Mouse (Mus musculus) lung, postnatal 10 days (tissue): ENCODE data around the gene Wars.

Experiments
- DNase-seq: peaks from one replicate; pipeline ENCODE4 v3.0.0; 2021

Gene Wars

DNA sequence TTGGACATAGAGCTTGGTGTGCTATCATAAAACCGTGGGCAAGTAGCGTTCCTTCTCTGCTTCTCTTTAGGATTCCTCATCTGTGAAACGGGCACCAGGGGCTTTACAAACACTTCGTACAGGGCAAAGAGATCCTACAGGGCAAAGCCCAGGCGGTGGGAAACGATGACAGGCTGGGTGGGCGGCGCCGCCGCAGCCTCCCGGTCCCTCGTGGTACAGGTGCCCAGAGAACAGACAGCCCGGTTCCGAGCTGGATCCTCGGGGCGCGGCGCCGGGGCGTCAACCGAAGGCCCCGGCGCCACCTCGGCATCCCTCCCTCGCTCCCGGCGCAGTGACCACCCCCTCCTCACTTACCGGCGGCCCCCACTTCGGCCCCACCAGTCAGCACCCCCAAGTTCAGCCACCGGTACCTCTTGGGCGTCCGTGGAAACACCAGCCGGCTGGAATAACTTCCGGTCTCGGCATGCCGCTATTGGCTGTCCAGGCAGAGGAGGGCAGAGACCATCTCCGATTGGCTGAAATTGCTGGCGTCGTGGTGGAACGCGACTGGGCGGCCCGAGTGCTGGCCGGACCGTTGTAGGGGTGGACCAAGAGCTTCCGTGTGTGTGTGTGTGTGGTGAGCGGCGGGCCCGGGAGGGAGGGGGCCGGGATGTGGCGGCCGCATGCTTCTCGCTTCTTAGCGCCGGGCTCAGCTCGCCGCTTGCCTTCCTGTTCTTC is at the start of gene Wars:
Gene Wars (minus strand): TSS at position 460 of the 717 bp plus-strand sequence.
- DNase-seq, result peak; percentile 98

DNA sequence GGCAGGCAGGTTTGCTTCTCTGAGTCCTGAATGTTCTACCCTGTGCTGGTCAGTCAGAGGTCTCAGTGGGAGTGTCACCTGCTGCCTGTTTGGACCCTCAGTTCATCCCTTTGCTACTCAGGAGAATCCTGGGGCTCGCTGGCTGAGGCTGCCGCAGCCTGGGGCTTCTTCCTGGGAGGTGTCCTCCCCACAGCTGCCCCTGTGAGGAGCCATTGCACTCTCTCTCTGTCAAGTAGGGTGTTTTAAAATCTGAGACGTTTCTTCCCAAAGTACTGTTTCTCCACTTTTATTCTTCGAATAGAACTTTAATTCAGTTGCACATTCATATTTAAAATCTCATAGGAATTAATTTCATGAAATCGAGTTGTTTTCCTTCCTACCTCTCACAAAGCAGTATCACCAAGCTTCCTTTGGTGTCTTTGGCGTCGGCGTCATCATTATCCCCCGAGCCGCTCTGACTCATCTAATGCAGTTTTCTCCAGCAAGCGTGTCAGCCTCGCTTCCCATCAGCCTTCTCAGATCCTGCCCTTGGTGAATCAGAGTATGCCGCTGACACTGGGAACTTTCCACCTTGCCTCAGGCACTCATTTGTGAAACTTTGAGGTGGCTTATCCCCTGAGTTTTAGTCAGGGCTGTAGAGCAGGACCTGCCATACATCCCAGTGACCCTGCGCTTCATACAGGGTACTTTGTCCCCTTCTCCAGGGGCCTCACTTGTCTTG is 48.4 kb upstream of the Wars start:
- no peak for DNase-seq

DNA sequence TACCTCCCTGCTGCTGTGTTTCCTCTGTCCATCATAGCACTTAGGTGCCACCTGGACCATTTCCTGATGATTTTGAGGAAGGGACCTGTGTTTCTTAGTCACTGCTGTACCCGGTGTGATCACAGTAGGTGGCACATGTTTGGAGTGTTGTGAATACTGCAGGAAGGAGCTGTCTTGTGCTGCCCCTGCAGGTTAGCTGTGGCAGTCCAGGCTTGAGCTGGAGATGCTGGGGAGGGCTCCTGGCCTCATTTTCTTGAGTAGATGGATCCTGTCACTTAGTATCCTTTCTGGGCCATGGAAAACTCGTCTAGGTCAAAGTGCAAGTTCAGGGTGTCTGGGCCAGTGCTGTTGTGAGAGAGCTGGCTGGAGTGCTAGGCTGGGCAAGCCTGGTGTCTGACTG is 47.3 kb upstream of the Wars start:
- no peak for DNase-seq

DNA sequence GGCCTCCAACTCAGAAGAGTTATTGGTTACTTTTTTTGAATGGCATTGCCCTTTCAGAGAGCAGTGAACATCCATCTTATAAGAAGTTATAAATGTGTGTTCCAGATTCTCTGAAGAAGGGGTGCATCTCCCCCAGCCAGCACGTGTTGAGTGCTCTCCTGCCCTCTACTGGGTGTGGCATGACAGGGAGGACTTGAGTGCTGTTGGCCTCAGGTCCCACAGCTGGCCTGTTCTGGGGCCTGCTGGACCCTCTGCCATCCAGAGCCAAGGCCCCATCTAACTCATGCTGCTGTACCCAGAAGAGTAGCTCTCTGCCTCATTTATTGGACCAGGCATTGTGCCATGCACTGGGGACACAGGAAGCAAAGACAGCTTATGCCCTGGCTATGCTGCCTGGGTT is 46.3 kb upstream of the Wars start:
- no peak for DNase-seq

DNA sequence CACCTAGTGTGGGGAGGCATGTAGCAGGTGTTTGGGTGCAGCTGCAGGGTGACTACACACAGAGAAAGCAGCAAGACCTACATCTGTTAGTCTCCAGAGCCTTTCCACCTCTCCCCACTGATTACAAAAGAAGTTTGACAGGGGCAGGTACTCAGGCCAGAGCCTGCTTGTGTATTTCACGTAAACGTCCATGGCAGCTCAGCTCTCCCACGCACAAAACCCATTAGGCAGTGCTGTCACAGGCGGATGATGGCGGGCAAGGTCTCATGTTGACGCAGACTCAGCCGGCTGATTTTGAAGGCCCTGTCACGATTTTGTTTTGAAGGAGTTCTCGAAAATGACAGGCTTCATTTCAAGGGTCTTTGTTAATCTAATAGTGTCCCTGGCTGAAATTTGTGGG is 45.3 kb upstream of the Wars start:
- no peak for DNase-seq

DNA sequence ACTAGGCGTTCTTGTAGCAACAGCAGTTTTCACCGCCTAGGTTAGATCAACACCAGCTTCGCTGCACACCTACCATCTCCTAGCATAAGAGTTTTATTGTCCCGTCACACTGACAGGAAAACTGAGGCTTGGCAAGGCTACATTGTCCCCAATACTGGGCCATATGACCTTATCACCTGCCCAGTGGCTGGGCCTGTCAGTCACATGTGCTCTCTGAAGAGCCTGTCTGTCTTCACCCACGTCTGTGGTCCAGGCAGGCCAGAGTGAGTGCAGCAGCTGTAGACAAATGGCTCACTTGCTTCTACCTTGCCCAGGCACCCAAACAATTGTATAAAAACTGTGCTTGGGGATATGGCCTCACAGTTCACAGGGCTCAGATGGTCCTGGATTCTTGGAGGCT is 44.9 kb upstream of the Wars start:
- DNase-seq, result no peak

DNA sequence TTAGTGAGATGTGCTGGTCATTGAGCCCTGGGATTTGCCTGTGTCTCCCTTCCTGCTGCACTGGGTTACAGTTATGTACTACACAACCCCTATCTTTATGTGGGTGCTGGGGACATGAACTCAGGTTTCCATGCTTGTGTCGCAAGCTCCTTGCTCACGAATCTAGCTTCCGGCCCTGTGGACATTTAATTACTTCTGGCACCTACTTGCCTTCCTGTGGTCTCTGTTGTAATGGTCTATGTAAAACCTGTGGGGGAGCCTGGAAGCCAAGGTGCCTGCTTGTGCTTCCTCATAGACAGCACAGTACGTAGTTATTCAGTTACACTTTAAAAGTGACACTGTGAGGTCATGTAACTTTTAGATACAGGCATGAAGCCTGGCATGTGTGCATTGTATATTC is 43.5 kb upstream of the Wars start:
- DNase-seq, result no peak

DNA sequence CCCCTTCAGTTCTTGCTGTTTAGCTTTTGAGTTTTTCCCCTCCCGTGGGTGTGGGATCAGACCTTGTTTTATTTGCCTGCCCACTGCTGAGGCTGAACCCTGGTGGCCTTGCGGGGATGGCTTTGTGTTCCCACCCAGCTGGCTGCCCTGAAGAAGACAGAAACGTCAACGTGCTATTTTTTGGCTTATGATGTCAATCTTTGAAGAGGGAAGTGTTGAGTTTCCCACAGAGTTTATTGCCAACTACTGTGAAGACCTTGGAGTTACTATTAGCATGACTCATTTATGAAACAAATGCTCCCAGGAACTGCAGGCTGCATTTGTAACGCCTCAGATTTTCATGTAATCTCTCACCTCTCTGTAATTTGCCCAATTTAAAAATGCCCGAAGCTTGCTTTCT is 42.9 kb upstream of the Wars start:
- peak; percentile 25 for DNase-seq

DNA sequence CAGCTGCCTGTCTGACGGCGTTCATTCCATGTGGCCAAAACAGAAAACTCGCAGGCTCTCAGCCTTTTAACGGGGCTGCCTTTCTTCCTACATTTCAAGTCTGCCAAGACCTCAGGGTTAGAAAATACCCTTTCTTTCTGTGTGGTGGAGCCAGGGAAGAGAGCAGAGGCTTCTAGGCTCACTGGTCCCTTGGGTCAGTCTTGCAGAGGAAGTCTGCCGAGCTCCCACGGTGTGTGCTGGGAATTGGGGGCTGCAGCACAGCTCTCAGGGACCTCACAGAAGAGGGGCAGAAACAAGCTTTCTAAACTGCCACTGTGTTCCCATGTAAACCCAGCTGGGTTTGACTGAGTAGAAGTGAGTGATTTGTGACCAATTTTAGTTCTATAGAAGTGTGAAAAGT is 40.3 kb upstream of the Wars start:
- DNase-seq, result no peak

DNA sequence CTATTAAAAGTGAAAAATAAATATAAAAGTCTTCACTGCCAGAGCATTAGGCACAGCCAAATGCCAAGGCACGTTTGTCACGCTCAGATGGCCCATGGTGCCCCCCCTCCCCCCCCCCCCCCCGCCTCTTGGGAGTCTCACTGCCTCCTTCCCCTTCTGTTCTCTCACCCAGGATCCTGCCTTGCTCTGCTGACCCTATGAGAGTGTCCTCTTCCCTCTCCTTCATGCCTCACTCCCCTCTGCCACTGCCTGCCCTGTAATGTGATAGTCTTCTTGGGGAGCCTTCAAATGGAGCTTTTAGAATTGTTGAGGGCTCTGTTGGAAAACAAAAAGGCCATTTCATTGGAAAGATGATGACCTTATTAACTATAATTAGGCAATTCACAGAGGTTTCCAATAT is 38.1 kb upstream of the Wars start:
- no peak for DNase-seq

DNA sequence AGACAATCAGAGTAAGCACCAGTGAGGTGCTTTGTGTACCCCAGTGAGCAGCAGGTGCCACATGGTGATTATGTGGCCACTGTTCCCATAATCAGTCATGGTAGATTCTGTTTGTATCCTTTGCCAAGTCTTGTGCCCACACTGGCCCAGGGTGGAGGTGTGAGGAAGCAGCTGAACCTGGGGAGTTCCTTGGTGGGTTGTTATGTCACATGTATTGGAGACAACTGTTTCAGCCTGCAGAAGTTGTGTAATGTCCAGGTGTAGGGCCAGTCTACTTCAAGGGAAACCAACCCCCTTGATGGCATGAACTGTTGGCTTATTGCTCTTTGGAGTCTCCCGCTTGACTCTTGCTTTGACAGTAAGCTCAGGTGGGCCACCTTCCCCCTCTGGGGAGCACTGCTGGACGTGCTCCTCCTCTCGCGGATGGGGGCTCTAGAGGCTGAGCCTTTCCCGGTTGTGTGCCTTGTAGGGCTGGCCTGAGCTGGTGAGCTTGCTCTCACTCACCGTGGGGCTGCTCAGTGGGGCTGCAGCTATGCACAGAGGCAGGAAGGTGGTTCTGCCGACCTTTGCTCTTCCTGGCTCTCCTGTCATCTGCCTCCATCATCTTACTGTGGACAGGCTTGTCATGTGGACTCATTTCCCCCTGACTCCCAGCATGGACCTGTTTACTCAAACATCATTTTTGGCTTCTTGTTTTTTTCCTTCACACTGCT is 37.5 kb upstream of the Wars start:
- no peak for DNase-seq

DNA sequence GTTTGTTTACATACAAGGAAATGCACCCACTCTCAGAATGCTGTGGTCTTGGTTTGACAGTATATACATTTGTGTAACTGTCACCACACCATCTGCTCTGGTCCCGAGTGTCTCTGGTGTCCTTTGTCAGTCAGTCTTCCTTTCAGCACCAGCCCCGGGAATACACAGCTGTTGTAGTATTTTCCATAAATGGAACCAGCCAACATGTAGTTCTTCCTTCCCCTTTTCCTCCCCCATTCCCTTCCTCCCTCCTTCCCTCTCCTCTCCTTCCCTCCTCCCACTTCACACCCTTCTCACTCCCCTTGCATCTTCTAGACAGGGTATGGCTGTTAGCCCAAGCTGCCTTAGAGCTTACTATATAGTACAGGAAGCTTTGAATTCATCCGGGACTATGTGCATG is 35.5 kb upstream of the Wars start:
- DNase-seq, result no peak

DNA sequence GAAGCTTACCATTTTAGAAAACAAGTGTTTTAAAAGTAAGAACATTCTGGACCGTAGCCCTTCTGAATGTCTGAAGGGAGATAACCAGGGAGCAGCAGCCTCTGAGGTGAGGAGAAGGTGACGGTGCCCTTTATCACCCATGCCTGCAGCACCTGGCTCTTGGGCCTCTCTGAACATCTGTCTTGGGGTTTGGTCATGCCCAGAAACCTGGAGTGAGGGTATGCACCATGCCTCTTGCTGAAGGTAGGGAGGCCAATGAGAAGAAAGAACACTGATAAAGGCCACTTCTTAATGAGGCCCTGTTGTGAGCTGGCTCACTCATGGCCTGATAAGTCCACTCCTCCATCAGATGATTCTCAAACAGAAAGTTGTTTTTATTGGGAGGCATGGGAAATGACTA is 34.3 kb upstream of the Wars start:
- no peak for DNase-seq

DNA sequence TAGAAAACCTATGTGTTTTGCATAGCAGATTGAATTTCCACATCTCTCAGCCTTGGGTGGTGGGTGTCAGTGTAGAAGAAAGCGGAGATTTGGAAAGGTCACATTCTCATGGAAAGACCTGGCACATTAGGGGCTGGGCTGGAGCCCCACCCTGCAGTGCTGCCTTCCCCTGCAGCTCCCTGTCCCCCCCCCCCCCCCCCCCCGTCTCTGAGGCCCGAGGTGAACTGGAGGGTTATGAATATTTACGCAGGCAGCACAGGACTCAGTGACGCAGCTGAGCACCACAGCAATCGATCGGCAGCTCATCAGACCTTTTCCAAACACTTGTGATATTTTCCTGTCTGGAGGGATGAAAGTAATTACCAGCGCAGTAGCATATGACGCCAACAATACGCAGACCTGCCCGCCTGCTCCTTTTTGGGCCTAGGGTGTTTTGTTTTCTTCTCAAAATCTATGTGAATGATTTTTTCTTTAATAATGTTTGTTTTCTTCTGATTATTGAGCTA is 32.7 kb upstream of the Wars start:
- no peak for DNase-seq

DNA sequence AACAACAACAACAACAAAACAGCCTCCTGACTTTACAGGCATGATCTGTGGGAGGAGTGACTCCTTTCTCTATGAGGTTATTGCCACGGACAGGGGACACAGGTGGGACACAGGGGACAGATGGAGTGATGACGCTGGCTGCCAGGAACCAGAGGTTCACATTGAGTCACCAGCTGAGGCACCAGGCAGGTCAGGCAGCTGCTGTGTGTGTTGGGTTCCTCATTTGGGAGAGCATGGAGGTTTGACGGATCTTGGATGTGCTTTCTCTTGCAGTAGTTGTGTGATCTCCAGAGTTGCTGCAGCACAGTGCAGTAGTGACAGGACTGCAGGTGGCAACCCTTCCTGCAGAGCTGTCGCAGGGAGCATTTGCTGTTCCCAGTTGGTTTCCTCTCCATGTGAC is 24.8 kb upstream of the Wars start:
- no peak for DNase-seq

DNA sequence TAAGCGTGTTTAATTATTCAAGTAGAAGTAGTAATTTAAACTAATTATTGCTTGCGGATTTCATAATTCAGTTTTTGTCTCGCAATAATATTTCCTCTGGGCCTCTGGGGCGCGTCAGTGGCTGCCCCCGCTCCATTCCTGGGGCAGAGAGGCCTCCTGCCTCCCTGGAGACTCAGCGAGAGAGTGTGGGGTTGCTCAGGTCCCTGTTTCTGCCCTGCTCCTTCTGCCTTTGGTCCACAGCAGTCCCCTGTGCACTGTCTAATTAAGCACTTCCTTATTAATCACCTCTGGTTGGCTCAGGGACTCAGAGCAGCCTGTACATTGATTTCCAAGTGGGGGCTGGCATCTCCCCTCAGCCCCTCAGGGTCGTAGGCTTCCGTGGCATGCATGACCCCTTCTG is 23.5 kb upstream of the Wars start:
- no peak for DNase-seq

DNA sequence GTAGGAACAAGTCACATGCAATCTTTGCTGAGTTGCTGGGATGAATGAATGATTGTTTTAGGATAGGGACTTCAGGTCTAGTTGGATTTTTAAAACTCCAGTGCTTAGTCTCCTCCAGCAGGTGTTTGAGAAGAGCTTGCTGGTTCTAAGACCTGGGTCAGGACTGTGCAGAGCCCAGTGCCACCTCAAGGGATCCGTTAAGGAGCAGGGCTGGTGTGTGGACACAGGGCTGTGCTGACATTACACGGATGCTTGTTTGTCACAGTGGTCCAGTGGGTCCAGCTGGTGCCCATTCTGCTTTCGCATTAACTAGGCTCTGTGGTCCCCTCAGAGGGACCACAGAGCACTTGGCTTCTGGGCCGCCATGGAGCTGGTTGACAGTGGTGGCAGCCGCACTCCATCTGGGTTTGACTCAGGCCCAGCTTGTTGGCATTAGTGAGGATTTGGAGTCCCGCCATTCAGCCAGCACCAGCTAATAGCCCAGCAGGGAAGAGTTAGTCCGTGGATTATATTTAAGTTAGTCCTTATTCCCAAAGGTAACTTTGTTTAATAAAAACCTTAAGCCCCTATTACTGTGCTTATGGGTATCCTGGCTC is 22.6 kb upstream of the Wars start:
- DNase-seq, result no peak

DNA sequence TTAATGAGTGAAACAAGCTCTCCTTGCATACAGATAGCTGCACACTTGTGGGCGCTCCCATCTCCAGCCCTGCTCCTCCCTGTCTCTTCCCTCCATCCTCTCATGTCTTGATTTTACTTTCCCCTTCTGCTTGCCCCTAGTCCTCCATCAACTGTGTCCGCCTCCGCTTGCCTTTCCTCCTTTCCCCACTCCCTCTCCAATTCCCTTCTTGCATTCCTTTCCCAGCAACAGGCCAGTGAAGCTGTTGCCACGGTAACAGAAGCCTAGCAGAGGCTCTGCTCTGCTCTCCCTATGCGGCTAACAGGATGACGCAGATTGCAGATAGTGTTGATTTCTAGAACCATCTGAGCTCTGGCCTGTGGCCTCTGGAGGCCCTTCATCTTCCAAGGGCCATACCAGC is 21.9 kb upstream of the Wars start:
- DNase-seq, result peak; percentile 48

DNA sequence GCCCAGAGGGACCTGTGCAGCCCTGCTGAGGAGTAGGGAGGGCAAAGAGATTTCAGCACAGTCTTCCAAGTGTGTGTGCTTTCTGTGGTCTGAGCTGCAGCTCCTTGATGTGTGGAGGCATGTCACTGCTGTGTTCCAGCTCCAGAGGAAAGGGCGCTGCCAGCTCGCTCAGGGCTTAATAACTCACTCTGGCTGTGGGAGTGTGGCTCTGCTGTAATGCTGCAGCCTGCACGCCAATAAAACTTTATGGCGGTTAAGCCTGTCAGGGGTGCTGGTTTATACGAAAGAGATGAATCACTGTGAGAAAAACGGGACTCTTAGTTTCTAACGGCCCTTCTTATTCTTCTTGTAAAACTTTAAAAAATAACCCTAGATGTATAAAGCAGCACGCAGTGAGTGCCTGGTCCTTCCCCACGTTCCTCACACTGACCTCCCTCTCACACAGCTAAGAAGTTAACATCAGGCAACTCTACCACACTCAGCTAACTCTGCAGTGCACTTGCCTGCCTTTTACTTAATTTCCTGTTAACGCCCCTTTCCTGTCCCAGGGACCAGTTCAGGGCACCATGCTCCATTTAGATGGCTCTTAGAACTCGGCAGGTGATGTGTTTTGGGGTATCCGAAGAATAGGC is 20.9 kb upstream of the Wars start:
- DNase-seq, result no peak

DNA sequence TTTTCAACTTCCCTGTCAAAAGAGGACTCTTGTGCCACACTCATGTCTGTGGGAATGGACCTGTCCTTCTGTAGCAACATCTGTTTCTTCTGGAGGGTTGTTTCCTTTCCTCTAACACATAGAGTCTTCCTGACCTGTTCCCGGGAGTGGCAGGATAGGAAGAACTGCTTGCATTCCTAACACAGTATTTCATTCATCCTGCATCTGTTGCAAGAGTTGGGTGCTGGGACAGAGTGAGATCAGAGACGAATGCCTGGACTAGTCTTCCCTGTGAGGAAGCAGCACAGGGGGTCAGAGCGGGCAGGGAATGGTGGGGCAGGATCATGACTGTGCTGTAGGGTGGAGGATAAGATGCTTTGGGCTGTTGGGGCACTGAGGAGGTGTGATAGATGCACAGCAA is 20.2 kb upstream of the Wars start:
- DNase-seq, result no peak

DNA sequence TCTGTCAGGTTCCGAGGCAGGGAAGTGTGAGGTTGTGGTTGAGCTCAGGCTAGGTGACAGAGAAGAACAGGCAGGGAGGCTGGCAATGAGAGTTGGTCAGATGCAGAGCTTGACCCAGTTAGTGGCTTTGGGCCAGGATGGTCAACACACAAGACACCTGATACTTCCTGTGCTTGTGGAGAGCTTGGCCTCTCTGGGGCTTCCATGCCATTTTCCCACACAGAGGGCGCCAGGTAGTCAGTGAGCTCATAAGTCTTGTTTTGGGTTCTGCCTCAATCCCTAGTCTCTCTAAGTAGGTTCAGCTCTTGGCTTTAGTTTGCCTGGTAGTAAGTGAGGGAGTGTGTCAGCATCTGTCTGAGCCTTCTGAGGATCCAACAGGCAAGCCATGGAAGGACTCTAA is 18.5 kb upstream of the Wars start:
- no peak for DNase-seq

DNA sequence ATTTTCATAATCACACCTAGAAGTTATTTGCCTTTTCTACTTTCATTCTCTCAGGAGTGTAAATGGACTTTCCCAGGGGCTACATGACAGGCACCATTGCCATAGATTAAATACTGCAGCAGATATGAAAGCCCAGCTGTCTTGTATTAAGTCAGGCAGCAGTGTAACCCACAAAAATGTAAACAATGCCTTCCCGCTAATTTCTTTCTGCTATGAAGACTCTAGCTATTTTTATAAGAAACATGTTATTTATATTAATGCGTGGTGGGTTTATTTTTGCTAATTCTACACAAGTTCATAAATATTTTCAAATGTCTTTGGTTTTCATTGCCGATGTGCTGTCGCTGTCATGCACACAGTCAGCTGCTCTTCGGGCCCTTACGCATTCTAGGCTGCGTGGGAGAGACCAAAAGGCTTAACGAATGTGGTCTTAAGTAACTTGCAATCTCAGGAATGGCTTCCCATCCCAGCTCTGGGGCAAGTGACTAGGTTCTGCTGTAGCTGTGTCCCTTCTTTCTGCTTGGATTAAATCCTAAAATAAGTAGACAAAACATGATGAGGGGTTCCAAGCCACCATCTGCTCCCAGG is 16.0 kb upstream of the Wars start:
- DNase-seq, result no peak

DNA sequence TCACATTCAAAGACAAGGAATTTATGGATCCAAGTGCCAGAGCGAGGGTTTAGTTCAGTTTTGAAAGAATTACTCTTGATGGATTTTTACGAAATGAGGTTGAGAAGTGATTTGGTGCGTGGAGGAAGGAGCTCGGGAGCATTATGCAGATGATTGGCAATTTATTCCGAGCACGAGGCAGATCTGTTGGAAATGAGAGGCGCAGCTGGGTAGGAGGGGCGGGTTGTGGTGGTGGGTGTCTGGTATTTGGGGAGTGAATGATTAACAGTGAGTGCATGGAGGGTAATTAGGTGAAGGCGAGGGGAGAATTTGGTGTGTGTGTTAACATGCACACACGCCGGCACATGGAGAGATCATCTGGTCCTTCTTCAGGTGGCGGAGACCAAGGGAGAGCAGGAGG is 12.4 kb upstream of the Wars start:
- no peak for DNase-seq
